Comparison of ENCODE assay signal across 20 mouse cellular contexts in the genomic region with DNA sequence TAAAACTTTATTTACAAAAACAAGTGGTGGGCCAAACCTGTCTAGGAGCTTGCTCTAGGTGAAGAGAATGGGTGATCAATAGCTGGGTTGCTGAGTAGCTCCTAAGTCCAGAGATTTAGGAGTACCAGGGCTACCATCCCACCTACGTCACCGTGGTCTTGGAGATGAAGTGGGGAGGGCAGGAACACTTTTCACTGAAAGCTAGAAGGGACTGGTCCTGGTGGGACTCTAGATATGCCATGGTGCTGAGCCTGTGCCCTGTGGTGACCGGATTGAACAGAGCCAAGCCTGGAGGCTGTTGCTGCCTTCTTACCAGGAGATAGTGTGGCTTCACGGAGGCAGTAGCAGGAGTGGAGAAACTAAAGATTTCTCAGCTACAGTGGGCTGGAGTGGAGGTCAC. TPM values are rescaled to one million over a fixed set of nuclear protein-coding genes. Genes with fewer than 3 reads are reported as not detected.
"Had no signal": no experiment of that assay in that cellular context is flagged by ENCODE, and none has a peak within 500 bp of the region (broad histone marks: within the 10 kb centered on the region; RNA-seq: fewer than 3 reads in every experiment).

No protein-coding gene starts in this region.

- H3K9ac ChIP-seq: heart, embryonic 13.5 days; heart, embryonic 15.5 days; hindbrain, embryonic 12.5 days; hindbrain, embryonic 13.5 days; hindbrain, embryonic 14.5 days; hindbrain, embryonic 15.5 days; intestine, embryonic 15.5 days; kidney, embryonic 15.5 days had no signal

- H3K36me3 ChIP-seq: hindbrain, embryonic 15.5 days had no signal

- DNase-seq: layer of hippocampus, adult 9-11 months; layer of hippocampus, postnatal 36 days had no signal

- H3K4me3 ChIP-seq: heart, embryonic 10.5 days; heart, embryonic 13.5 days; heart, embryonic 15.5 days; hindbrain, embryonic 10.5 days; hindbrain, embryonic 12.5 days; hindbrain, embryonic 13.5 days; hindbrain, embryonic 15.5 days; intestine, embryonic 15.5 days; kidney, embryonic 15.5 days; layer of hippocampus, adult 2 months; left cerebral cortex, adult 2 months had no signal

- H3K4me2 ChIP-seq: heart, embryonic 11.5 days; heart, embryonic 13.5 days; heart, embryonic 15.5 days; hindbrain, embryonic 12.5 days; hindbrain, embryonic 13.5 days; hindbrain, embryonic 14.5 days; hindbrain, embryonic 15.5 days; intestine, embryonic 15.5 days; kidney, embryonic 15.5 days had no signal

- ATAC-seq: hindbrain, embryonic 16.5 days; inflammation-experienced regulatory T-cells, adult 6 months; intestine, embryonic 15.5 days; intestine, embryonic 16.5 days; intestine, postnatal 0 days had no signal

- H3K27me3 ChIP-seq: hindbrain, embryonic 12.5 days; hindbrain, embryonic 13.5 days; hindbrain, embryonic 15.5 days; intestine, embryonic 15.5 days; kidney, embryonic 15.5 days had no signal

- H3K27ac ChIP-seq: heart, embryonic 10.5 days; heart, embryonic 13.5 days; heart, embryonic 15.5 days; hindbrain, embryonic 10.5 days; hindbrain, embryonic 12.5 days; hindbrain, embryonic 13.5 days; hindbrain, embryonic 14.5 days; hindbrain, embryonic 15.5 days; hindbrain, postnatal 0 days; intestine, embryonic 15.5 days; layer of hippocampus, adult 2 months; left cerebral cortex, adult 2 months had no signal

- H3K9me3 ChIP-seq: heart, embryonic 10.5 days; heart, embryonic 13.5 days; heart, embryonic 15.5 days; hindbrain, embryonic 10.5 days; hindbrain, embryonic 12.5 days; hindbrain, embryonic 13.5 days; hindbrain, embryonic 15.5 days; intestine, embryonic 15.5 days; kidney, embryonic 15.5 days had no signal

- H3K4me1 ChIP-seq: hindbrain, embryonic 10.5 days; hindbrain, embryonic 12.5 days; hindbrain, embryonic 13.5 days; hindbrain, embryonic 15.5 days; intestine, embryonic 15.5 days had no signal

RNA-seq across cellular contexts. Expression of gene Fbln1, which starts 34.3 kb away (rescaled TPM):
- polyA plus RNA-seq: inflammation-experienced regulatory T-cells, adult 6 months had no signal
